Mouse (Mus musculus) layer of hippocampus, adult 8-10 months (tissue): Measurements from ENCODE around the gene Tubb4a. TPM values are rescaled to one million over a fixed set of nuclear protein-coding genes. Genes with fewer than 3 reads are reported as not detected.

Source experiments
- DNase-seq, 2 experiments: peaks; one replicate each; pipeline ENCODE4 v3.0.0; 2022; ENCODE audit warnings: low spot score in 2 of 2
- total RNA-seq, 4 experiments: library from RNA; stranded (reverse); gene quantifications; 2 replicates each; pipeline ENCODE4 v1.2.4; 2022

The Tubb4a gene
- total RNA-seq, 4 experiments from 2014 or later: 500 to 601 (median 567) TPM

GRCm38 (mm10) chr17:57104496-57104895 lies 16.9 kb upstream of the Tubb4a start:
- DNase-seq: no peak

GRCm38 (mm10) chr17:57102276-57102675 lies 14.7 kb upstream of the Tubb4a start:
- no peak for DNase-seq

- DNase-seq: no peak
Observed at GRCm38 (mm10) chr17:57099629-57100325, 12.2 kb upstream of the Tubb4a start.

GRCm38 (mm10) chr17:57098321-57098720 lies 10.7 kb upstream of the Tubb4a start:
- no peak for DNase-seq

- peak; percentile 62 to 82 for DNase-seq
Observed at GRCm38 (mm10) chr17:57096623-57096920, 9.0 kb upstream of the Tubb4a start.

GRCm38 (mm10) chr17:57095855-57096622 lies 8.5 kb upstream of the Tubb4a start:
- no peak for DNase-seq

- no peak for DNase-seq
Observed at GRCm38 (mm10) chr17:57094222-57094621, 6.6 kb upstream of the Tubb4a start.

GRCm38 (mm10) chr17:57085970-57086757 lies 1.4 kb downstream of the Tubb4a start:
- no peak for DNase-seq

- no peak for DNase-seq
Observed at GRCm38 (mm10) chr17:57082481-57082880, 5.1 kb downstream of the Tubb4a start.

- no peak for DNase-seq
Observed at GRCm38 (mm10) chr17:57081234-57081842, 6.2 kb downstream of the Tubb4a start.

- no peak for DNase-seq
Observed at GRCm38 (mm10) chr17:57079919-57080318, 7.7 kb downstream of the Tubb4a start.

GRCm38 (mm10) chr17:57078336-57078735 lies 9.2 kb downstream of the Tubb4a start, which contains the start of gene Dennd1c:
TSS of gene Dennd1c (minus strand) at chr17:57078514.
- DNase-seq: no peak

- DNase-seq: no peak
Observed at GRCm38 (mm10) chr17:57076916-57077315, 10.7 kb downstream of the Tubb4a start.

- DNase-seq: no peak
Observed at GRCm38 (mm10) chr17:57070699-57071098, 16.9 kb downstream of the Tubb4a start.

GRCm38 (mm10) chr17:57070272-57070671 lies 17.3 kb downstream of the Tubb4a start:
- DNase-seq: no peak

- no peak for DNase-seq
Observed at GRCm38 (mm10) chr17:57066908-57067307, 20.7 kb downstream of the Tubb4a start.

- DNase-seq: no peak
Observed at GRCm38 (mm10) chr17:57063031-57063430, 24.6 kb downstream of the Tubb4a start.

- DNase-seq: no peak
Observed at GRCm38 (mm10) chr17:57062548-57062947, 25.0 kb downstream of the Tubb4a start.

GRCm38 (mm10) chr17:57062011-57062521 lies 25.5 kb downstream of the Tubb4a start:
- no peak for DNase-seq

- DNase-seq: no peak
Observed at GRCm38 (mm10) chr17:57061069-57061468, 26.5 kb downstream of the Tubb4a start.

GRCm38 (mm10) chr17:57060231-57060801 lies 27.3 kb downstream of the Tubb4a start:
- DNase-seq: peak; percentile 94 to 96
